Mouse (Mus musculus) cerebellum, adult 9-10 months (tissue): ENCODE measurements at regions not wholly inside any gene's neighbourhood (a gene's known extent, or its start where the extent isn't known, plus 50 kb on each side); places are given as distances from the start of the nearest gene placed in this dataset.
"Not testable (repeated sequence)": the region's sequence is repeated elsewhere in the genome, so short reads cannot be mapped to it uniquely, and the experiment has no call there.

Experiments used
- DNase-seq: peaks from one replicate; pipeline ENCODE4 v3.0.0; 2022

DNA sequence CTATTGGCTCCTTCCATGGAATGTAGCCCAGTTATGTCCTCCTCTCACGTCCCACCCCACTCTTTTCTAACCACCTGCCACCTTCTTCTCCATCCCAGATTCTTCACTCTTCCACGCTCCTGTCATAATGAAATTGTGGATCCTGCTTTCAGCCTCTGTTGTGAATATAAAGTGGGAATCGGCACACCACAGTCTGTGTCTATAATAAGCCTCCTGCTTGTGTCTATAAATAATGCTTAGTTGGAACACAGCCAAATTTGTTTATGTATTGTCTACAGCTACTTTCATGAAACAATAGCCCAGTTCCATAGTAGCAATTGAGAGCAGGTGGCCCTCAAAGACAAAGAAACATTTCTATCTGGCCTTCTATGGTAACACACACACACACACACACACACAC is 137.5 kb upstream of the Rps6ka3 start:
- DNase-seq: peak; percentile 23

DNA sequence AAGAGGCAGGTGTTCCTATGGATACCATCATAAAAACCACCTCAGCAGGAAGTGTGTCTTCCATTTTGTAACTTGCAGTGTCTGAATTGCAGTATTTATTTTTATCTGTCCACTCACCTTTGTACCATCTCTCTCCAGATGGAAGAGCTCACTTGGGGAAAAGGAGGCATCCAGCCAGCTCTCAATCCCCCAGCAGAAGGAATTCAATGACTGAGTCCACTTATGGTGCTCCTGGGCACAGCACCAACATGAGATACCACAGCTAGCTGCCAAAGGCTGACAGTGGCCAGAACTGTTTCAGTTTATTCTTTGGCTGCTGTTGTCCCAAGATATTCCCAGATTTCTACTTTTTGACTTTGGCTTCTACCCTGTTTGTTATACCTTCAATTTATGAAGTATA is 136.6 kb upstream of the Rps6ka3 start:
- DNase-seq: peak; percentile 78

DNA sequence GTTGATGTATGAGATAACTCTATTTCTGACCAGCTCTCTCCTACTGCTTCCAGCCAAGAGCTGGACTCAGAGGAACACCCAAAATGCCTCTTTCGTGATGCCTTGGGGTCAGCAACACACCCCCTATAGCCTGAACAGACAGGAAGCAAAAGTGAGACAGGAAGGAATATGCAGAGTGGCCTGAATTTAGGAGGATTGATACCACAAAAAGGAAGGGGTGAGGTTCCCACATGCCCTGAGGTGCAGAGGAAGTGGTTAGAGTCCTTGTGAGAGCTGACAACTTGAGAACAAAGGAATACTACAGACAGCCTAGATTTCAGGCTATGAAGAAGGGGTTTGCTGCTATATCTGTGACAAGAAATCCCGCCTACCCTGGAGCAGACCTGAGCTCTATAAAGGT is 129.6 kb upstream of the Rps6ka3 start:
- DNase-seq: no peak

DNA sequence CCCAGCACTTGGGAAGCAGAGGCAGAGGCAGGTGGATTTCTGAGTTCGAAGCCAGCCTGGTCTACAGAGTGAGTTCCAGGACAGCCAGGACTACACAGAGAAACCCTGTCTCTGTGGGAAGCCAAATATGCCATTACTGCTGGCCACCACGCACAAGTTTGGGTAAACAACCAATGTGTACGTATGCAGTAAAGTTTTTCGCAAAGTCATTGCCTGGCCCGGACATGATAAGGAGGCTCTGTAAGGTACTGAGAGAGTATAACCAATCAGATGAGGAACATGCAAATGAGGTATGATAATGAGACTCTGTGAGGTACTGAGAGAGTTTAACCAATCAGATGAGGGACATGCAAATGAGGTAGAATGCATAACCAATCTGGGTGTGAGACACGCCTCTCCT is 99.5 kb upstream of the Rps6ka3 start:
- not testable (repeated sequence) for DNase-seq

DNA sequence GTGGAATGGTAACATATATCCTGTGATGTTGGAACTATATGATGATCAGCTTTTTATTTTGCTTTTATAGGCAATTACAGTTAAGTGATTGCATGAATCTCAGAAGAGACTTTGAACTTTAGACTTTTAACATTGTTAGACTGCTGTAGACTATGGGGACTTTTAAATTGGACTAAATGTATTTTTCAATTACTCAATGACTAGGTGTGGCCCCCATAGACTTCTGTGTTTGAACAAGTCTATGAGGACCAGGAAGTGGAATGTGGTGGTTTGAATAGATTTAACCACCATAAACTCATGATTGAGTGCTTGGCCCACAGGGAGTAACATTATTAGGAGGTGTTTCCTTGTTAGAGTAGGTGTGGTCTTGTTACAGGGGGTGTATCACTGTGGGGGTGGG is 93.9 kb upstream of the Rps6ka3 start:
- no peak for DNase-seq

DNA sequence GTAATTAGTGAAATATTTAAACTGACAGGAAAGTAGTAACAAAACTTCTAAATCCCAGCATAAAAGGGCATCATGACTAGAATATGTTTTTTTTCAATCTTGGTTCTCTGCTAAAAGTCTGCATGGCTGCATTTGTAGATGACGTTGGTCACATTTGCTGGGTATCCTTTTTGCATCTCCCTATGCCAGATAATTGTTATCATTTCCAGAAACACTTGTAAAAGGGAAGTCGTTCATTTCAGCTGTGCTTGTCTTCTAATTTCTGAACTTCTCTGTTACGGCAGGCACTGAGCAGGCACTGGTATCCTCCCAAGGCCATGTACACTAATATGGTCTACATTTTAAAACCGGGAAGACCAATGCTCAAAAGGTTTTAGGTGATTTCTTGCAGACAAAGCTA is 69.6 kb upstream of the Rps6ka3 start:
- no peak for DNase-seq

DNA sequence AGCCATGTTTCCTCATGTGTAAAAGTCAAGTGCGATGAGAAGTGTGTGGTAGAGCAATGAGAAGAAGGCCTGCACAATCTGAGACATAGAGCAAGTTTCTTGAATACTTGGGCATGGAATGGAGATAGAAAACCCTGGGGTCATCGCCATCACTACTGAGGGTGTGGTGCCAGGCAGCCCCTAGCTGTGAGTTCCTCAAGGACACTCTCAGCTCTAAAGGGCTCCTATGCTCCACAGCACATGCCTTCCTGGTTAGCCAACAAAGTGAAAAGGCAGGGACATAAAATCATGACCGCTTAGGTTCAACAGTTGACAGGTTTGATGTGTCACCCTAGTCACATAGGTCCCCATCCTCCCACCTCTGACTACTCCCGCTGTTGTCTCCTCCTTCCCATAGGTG is 66.8 kb upstream of the Rps6ka3 start:
- DNase-seq: no peak

DNA sequence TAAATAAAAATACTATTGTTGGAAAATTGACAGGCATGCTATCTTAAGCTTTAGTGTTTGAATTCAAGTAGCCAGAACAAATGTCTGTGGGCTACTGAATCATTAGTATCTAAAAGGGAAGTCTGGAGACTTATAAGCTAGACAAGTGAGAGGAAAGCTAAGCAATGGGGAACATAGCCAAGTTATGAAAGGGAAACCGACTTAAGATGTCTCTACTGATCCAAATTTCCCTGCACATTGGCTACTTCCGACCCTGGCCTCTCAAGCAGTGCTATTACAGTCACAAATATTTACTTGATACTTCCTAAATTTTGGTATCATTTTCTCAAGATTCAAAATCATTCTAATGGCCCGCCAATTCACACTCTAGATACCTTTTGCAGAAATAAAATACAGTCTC is 65.4 kb upstream of the Rps6ka3 start:
- no peak for DNase-seq

DNA sequence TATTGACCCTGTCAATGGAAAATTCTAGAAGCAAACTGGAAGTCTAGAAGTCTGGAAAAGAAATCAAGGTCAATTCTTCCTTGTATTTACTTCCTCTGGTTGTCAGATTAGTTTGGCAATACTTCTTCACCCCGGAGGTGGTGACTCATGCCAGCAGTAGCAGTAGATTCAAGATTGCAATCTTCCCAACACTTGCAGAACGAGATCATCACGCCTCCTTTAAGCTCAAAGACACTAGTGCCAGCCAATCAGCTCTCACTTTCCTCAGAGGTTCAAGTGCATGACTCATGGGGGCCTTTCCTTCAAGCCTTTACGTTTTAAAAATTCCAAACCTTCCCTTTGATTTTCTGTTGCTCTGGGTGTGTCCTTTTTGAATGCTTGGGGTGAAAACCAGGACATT is 64.9 kb upstream of the Rps6ka3 start:
- DNase-seq: no peak

DNA sequence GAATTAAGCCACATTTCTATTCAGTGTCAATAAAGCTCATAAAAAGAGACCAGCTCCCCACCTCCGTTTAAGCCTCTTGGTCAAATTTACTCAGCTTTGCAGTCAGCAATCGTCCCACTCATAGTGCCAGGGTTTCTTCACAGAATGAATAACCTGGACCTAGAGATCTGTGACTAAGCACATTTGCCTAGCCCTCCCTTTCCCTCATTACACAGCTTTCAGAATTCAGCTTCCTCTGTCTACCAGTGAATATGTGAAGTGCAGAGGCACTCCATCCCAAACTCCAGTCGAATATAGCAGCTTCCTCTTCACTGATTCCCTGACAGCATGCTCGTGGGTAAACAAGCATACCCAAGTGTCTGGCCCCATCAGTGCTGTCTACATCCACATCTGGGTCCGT is 54.3 kb upstream of the Rps6ka3 start:
- DNase-seq: no peak

DNA sequence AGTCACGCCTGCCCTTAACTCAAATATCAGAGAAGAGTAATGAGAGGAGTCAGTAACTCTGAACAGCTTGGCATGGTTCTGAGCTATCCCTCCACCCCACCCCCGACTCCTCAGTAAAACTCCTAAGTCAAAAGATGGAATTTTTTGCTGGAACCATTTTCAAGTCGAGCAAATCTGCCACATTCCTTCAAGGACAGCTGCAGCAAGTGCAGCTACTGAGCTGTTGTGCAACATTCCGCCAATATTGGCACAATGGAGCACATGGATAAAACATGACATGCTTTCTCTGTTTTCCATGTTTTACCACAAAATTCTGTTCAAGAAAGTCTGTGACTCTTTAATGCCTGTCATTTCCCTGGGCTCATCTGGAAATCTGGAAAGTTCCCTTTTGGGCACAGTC is 53.1 kb upstream of the Rps6ka3 start:
- no peak for DNase-seq

DNA sequence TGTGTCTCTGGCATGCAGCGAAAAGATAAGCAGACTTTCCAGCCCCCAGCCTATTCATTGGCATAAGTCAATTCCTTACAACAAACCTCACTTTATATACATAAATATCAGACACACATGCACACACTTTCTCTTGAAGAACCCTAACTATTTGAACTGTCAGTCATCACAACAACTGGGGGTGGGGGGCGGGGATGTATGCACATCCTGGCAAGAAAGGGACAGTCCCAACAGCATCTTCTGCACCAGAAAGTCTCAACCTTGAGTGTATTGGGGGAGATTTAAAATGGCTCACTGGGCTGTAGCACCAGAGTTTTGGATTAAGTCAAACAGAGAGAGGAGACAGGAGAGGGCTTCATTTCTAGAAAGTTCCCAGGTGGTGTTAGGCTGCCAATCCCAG is 50.4 kb upstream of the Rps6ka3 start:
- DNase-seq: no peak
